Mouse (Mus musculus) kidney, postnatal 0 days (tissue): ENCODE measurements at regions not wholly inside any gene's neighbourhood (a gene's known extent, or its start where the extent isn't known, plus 50 kb on each side); places are given as distances from the start of the nearest gene placed in this dataset.

ENCODE experiments used
- ATAC-seq: fragments of 200-750 bp; cut with Nextera tagmentation; replicated peaks from 2 replicates; pipeline ENCODE4 v1.8.0; 2017; ENCODE audit warnings: low read depth, moderate number of reproducible peaks, moderate TSS enrichment, moderate library complexity; ENCODE audit not compliant: low FRiP score
- DNase-seq: peaks from one replicate; pipeline ENCODE4 v3.0.0-alpha.2; 2016; ENCODE audit warnings: low spot score
- H3K27ac ChIP-seq: fragments of 300-500 bp; sonication (generic); 2 replicates; pipeline ENCODE4 v1.5.1; 2014; ENCODE audit warnings: mild to moderate bottlenecking
- H3K27me3 ChIP-seq: fragments of 300-500 bp; sonication (generic); 2 replicates; pipeline ENCODE4 v1.6.1; 2014; ENCODE audit warnings: low read length, mixed read lengths; ENCODE audit not compliant: insufficient read depth
- H3K36me3 ChIP-seq: fragments of 300-500 bp; sonication (generic); 2 replicates; pipeline ENCODE4 v1.6.1; 2014; ENCODE audit warnings: low read length, mixed read lengths; ENCODE audit not compliant: insufficient read depth
- H3K4me1 ChIP-seq: fragments of 300-500 bp; sonication (generic); replicated peaks from 2 replicates; pipeline ENCODE4 v1.6.1; 2014; ENCODE audit warnings: antibody characterized with exemption, low read length, mixed read lengths; ENCODE audit not compliant: insufficient read depth
- H3K4me2 ChIP-seq: fragments of 300-500 bp; sonication (generic); 2 replicates; pipeline ENCODE4 v1.6.1; 2014; ENCODE audit warnings: mild to moderate bottlenecking, low read length, moderate library complexity, mixed read lengths
- H3K4me3 ChIP-seq: fragments of 300-500 bp; sonication (generic); replicated peaks from 2 replicates; pipeline ENCODE4 v1.5.1; 2014; ENCODE audit warnings: low read depth, low read length
- H3K9ac ChIP-seq: fragments of 300-500 bp; sonication (generic); 2 replicates; pipeline ENCODE4 v1.6.1; 2014; ENCODE audit warnings: low read depth, low read length
- H3K9me3 ChIP-seq: fragments of 300-500 bp; sonication (generic); replicated peaks from 2 replicates; pipeline ENCODE4 v1.6.1; 2016; ENCODE audit warnings: low read length, inconsistent platforms, mixed read lengths
- CTCF ChIP-seq: IDR thresholded peaks from 2 replicates; pipeline ENCODE4 v1.5.1; 2016; ENCODE audit warnings: antibody characterized with exemption, low read depth, mild to moderate bottlenecking, moderate library complexity
- WGBS: fragments of 180-500 bp; shearing (Covaris S2); extraction: QIAGEN DNeasy Blood & Tissue Kit; methylation state at CpG from one replicate; pipeline ENCODE4 v1.1.7; 2014; 5-methylcytosine and 5-hydroxymethylcytosine counted together

DNA sequence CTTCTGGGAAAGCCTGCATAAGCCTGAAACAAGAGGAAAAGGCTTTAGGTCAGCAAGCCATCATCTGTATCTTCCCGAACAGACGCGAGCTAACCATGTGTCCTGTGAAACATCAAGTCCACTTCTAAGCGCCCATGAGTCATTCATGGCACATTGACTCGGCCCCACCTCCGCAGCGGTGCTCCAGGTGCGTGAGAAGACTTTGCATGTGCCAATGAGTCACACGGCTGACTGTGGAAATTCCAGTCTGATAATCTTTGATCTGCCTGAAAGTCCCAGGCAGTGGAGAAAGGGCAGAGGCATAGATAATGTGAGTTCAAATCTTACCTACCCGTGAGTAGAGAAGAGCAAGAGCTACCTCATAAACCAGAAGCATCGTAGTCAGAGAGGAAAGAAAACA, 137.8 kb downstream of the Pfkfb3 start:
- TF ChIP-seq CTCF: no peak
- Histone ChIP-seq H3K9ac (no peak overlapping the region), H3K9me3 (no peaks in the 10 kb centered on the region), H3K27me3 (no peaks in the 10 kb centered on the region), H3K4me3 (no peak overlapping the region), H3K36me3 (no peaks in the 10 kb centered on the region), H3K4me1 (no peaks in the 10 kb centered on the region), H3K27ac (no peak overlapping the region), H3K4me2 (no peak overlapping the region)
- no peak for DNase-seq
- WGBS: 75% methylated on average over 11 of the region's 11 CpGs
- no peak for ATAC-seq

DNA sequence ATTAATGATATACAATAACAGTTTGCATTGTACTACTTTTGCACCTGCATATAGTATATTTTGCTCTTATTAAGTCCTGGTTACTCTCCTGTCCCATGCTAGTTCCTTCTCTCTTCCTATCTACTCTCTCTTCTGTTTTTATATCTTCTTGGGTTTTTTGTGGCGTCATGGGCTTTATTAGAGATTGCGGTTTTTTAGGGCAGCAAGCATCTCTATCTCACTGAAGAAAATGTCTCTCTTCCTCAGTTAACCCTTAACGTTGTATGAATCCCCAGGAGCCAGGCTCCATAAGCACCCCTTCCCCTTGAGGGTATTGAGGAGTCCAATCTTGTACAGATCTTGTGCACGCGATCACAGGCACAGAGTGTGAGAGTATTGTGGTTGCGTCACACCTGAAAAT, 141.4 kb downstream of the Pfkfb3 start:
- WGBS: 87% methylated on average over 6 of the region's 6 CpGs
- no peaks in the 10 kb centered on the region for H3K36me3 ChIP-seq
- ATAC-seq (no peak), DNase-seq (no peak)
- H3K4me3 ChIP-seq: no peak overlapping the region
- no peaks in the 10 kb centered on the region for H3K9me3 ChIP-seq
- no peak overlapping the region for H3K27ac ChIP-seq
- H3K4me2 ChIP-seq: no peak overlapping the region
- no peak overlapping the region for H3K9ac ChIP-seq
- H3K27me3 ChIP-seq: no peaks in the 10 kb centered on the region
- TF ChIP-seq CTCF: no peak
- H3K4me1 ChIP-seq: no peaks in the 10 kb centered on the region

GRCm38 (mm10) chr2:11408497-11408896, 145.4 kb downstream of the Pfkfb3 start:
- 59% methylated on average over 5 of the region's 6 CpGs for WGBS
- no peak overlapping the region for H3K4me2 ChIP-seq
- H3K9me3 ChIP-seq: no peaks in the 10 kb centered on the region
- no peaks in the 10 kb centered on the region for H3K4me1 ChIP-seq
- H3K27ac ChIP-seq: no peak overlapping the region
- no peaks in the 10 kb centered on the region for H3K27me3 ChIP-seq
- no peak for ATAC-seq
- TF ChIP-seq CTCF: no peak
- no peak overlapping the region for H3K4me3 ChIP-seq
- no peak for DNase-seq
- H3K36me3 ChIP-seq: no peaks in the 10 kb centered on the region
- H3K9ac ChIP-seq: no peak overlapping the region

GRCm38 (mm10) chr2:11406103-11406615, 147.7 kb downstream of the Pfkfb3 start:
- Histone ChIP-seq H3K36me3 (no peaks in the 10 kb centered on the region), H3K4me2 (no peak overlapping the region), H3K27ac (no peak overlapping the region), H3K9ac (no peak overlapping the region), H3K4me3 (no peak overlapping the region), H3K9me3 (no peaks in the 10 kb centered on the region), H3K4me1 (no peaks in the 10 kb centered on the region), H3K27me3 (no peaks in the 10 kb centered on the region)
- ATAC-seq (no peak), DNase-seq (no peak)
- TF ChIP-seq CTCF: no peak
- 88% methylated on average over 1 of the region's 1 CpGs for WGBS

DNA sequence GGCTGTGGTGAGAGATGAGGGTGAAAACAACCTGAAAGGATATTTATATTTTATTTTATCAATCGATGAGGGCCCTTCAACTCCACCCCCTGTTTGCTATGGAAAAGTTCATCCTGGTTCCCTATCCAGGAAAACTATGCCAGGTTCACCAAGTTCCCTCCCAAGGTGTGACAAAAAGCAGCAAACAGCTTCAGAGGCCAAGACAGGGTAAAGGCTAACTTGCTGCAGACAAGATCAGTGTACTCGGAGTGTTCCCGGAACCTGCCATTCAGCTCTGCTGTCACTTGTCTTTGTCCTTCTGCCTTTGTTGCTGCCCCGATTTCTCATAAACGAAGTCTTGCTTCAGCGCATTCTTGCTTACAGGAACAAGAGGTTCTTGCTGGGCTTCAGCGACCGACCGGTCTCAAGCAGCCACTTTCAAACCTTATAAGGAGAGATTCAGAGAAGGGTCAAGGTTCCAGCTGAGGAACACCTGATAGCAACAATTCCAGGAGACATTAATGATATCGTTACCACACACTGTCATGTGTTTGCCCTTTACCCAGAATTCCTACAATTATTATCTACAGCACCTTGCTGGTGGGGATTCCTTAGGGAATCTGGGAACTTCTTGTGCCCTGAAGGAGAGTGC, 151.5 kb downstream of the Pfkfb3 start:
- 53% methylated on average over 10 of the region's 10 CpGs for WGBS
- no peak for DNase-seq

GRCm38 (mm10) chr2:11399411-11399810, 154.5 kb downstream of the Pfkfb3 start:
- TF ChIP-seq CTCF: no peak
- no peak overlapping the region for H3K9ac ChIP-seq
- H3K9me3 ChIP-seq: no peaks in the 10 kb centered on the region
- DNase-seq: no peak
- H3K27me3 ChIP-seq: no peaks in the 10 kb centered on the region
- WGBS: 88% methylated on average over 3 of the region's 3 CpGs
- no peaks in the 10 kb centered on the region for H3K36me3 ChIP-seq
- ATAC-seq: no peak
- H3K4me2 ChIP-seq: no peak overlapping the region
- H3K4me1 ChIP-seq: no peaks in the 10 kb centered on the region
- H3K27ac ChIP-seq: no peak overlapping the region
- no peak overlapping the region for H3K4me3 ChIP-seq

More for the DNA sequence above, 151.5 kb downstream of the Pfkfb3 start:
- Histone ChIP-seq H3K4me3 (no peak overlapping the region), H3K9me3 (no peaks in the 10 kb centered on the region), H3K4me2 (no peak overlapping the region), H3K36me3 (no peaks in the 10 kb centered on the region), H3K9ac (no peak overlapping the region), H3K27ac (peak overlapping the region; percentile 64), H3K27me3 (no peaks in the 10 kb centered on the region), H3K4me1 (no peaks in the 10 kb centered on the region)
- ATAC-seq: peak; percentile 87
- TF ChIP-seq CTCF: no peak

GRCm38 (mm10) chr2:11398949-11399348, 154.9 kb downstream of the Pfkfb3 start:
- no peak for DNase-seq
- Histone ChIP-seq H3K27ac (no peak overlapping the region), H3K4me1 (no peaks in the 10 kb centered on the region)

More at GRCm38 (mm10) chr2:11398949-11399348, 154.9 kb downstream of the Pfkfb3 start:
- Histone ChIP-seq H3K4me2 (no peak overlapping the region), H3K36me3 (no peaks in the 10 kb centered on the region), H3K9ac (no peak overlapping the region), H3K27me3 (no peaks in the 10 kb centered on the region), H3K4me3 (no peak overlapping the region), H3K9me3 (no peaks in the 10 kb centered on the region)
- 74% methylated on average over 6 of the region's 6 CpGs for WGBS
- TF ChIP-seq CTCF: no peak
- no peak for ATAC-seq
